Mouse (Mus musculus): ENCODE measurements around the gene Iqcf1. TPM values are rescaled to one million over a fixed set of nuclear protein-coding genes. Genes with fewer than 3 reads are reported as not detected.

Gene Iqcf1
- not detected in 2 replicates for polyA plus RNA-seq (2015; fragmentation: Nextera tagmentation; extraction: Ambion mirVana)

DNA sequence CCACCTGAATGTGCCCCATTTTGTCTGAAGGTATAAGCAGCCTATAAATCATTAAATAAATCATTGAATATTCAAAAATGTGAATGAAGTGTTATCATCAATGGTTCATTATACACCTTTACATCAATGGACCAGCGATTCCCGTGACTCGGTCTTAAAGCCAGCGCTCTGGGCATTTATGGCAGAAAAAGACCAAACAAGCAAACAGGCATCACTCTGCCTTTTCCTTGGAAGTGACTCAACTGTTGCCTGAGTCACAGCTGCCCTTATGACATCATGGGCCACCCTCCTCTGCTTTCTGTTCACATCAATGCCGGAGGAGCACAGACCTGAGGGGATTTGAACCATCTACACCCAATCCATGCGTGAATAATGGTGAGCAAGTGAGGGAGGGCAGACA lies at the start of gene Iqcf1:
Gene Iqcf1 (plus strand): TSS at position 301 of the 400 bp plus-strand sequence.
- H3K9me3 ChIP-seq (ENCODE audit: control insufficient read depth, low read length): no peaks in the 10 kb centered on the region
- no peak within 1 kb of the TSS for H3K27ac ChIP-seq (replicated peaks)
- H3K4me1 ChIP-seq (replicated peaks; ENCODE audit: control insufficient read depth, insufficient read depth): no peaks in the 10 kb centered on the region
- no peaks in the 10 kb centered on the region for H3K27me3 ChIP-seq (ENCODE audit: control insufficient read depth, insufficient read depth, low read length)
- no peak within 1 kb of the TSS for H3K4me2 ChIP-seq (replicated peaks; ENCODE audit: low read depth)
- H3K4me3 ChIP-seq (ENCODE audit: low read depth, low read length): no peak within 1 kb of the TSS
- WGBS: 91% methylated on average over 6 of the region's 6 CpGs
- TF ChIP-seq EP300 (optimal IDR thresholded peaks at IDR 0.05) (no peak), CTCF (IDR thresholded peaks at IDR 0.05; ENCODE audit: low read depth) (no peak)
- DNase-seq (ENCODE audit: low spot score) (no peak), ATAC-seq (ENCODE audit: low FRiP score, low TSS enrichment) (no peak)
- no peaks in the 10 kb centered on the region for H3K36me3 ChIP-seq (ENCODE audit: control insufficient read depth, insufficient read depth, low read length)
- H3K9ac ChIP-seq (ENCODE audit: low read length): no peak within 1 kb of the TSS

DNA sequence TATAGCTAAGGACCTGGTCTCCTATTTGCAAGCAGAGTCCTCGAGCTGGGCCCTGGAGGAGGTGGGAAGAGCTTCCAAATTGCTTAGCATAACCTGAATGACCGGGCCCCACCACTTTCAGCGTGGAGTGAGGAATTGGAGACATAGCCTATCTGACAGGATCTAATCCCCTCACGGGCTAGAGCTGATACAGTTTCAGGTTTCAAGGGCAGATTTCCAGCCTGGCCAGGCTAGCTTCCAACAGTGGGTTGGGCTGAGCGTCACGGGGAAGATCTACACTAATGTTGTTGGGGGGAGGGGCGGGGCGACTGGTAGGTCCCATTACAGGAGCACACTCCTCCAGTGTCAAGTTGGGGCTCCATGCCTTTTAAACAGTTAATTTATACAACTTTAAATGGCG lies 49.1 kb upstream of the Iqcf1 start:
- Histone ChIP-seq H3K9me3 (ENCODE audit: control insufficient read depth, low read length) (no peaks in the 10 kb centered on the region), H3K4me1 (replicated peaks; ENCODE audit: control insufficient read depth, insufficient read depth) (peaks cover 27% of the 10 kb centered on the region), H3K27me3 (ENCODE audit: control insufficient read depth, insufficient read depth, low read length) (no peaks in the 10 kb centered on the region), H3K4me3 (ENCODE audit: low read depth, low read length) (no peak overlapping the region), H3K4me2 (replicated peaks; ENCODE audit: low read depth) (peak overlapping the region; percentile 20), H3K9ac (ENCODE audit: low read length) (no peak overlapping the region), H3K36me3 (ENCODE audit: control insufficient read depth, insufficient read depth, low read length) (no peaks in the 10 kb centered on the region), H3K27ac (replicated peaks) (no peak overlapping the region)
- DNase-seq (ENCODE audit: low spot score) (peak; percentile 66), ATAC-seq (ENCODE audit: low FRiP score, low TSS enrichment) (no peak)
- no peak for TF ChIP-seq EP300 (optimal IDR thresholded peaks at IDR 0.05)
- no peak for TF ChIP-seq CTCF (IDR thresholded peaks at IDR 0.05; ENCODE audit: low read depth)
- 6% methylated on average over 9 of the region's 9 CpGs for WGBS

DNA sequence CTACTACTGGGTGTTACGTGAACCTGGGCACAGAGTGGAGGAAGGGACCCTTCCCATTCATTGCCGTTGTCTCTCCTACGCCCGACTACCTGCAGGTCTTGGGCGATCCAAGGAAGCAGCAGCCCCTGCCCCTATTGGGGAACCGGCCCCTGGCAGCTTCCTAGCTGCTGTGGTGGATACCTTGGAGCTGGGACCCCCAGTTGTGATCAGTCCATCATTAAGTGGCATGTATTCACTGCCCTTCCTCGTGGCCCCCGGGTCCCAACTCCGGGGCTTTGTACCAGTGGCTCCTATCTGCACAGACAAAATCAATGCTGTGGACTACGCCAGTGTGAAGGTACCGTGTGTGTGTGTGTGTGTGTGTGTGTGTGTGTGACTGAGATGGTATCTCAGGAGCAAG lies 48.5 kb upstream of the Iqcf1 start:
- Histone ChIP-seq H3K36me3 (ENCODE audit: control insufficient read depth, insufficient read depth, low read length) (no peaks in the 10 kb centered on the region), H3K27ac (replicated peaks) (no peak overlapping the region), H3K9me3 (ENCODE audit: control insufficient read depth, low read length) (no peaks in the 10 kb centered on the region), H3K4me1 (replicated peaks; ENCODE audit: control insufficient read depth, insufficient read depth) (peaks cover 28% of the 10 kb centered on the region), H3K4me3 (ENCODE audit: low read depth, low read length) (no peak overlapping the region), H3K9ac (ENCODE audit: low read length) (no peak overlapping the region), H3K4me2 (replicated peaks; ENCODE audit: low read depth) (no peak overlapping the region), H3K27me3 (ENCODE audit: control insufficient read depth, insufficient read depth, low read length) (no peaks in the 10 kb centered on the region)
- TF ChIP-seq CTCF (IDR thresholded peaks at IDR 0.05; ENCODE audit: low read depth) (no peak), EP300 (optimal IDR thresholded peaks at IDR 0.05) (no peak)
- WGBS: 66% methylated on average over 11 of the region's 11 CpGs
- DNase-seq (ENCODE audit: low spot score): no peak
- ATAC-seq (ENCODE audit: low FRiP score, low TSS enrichment): no peak

DNA sequence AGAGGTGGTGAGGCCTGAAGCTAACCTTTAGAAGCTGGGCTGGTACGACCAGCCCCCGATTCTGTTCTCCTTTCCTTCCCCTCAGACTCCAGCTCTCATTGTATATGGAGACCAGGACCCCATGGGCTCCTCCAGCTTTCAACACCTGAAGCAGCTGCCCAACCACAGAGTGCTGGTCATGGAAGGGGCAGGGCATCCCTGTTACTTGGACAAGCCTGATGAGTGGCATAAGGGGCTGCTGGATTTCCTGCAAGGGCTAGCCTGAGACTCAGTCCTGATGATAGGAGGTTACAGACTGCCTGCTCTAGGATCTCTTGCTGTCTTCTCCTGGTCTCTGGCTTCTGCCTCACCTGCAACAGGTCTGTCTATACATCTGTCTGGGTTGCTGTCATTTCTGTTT lies 47.9 kb upstream of the Iqcf1 start:
- no peak for TF ChIP-seq CTCF (IDR thresholded peaks at IDR 0.05; ENCODE audit: low read depth)
- TF ChIP-seq EP300 (optimal IDR thresholded peaks at IDR 0.05): no peak
- 60% methylated on average over 2 of the region's 2 CpGs for whole genome bisulfite sequencing
- H3K9me3 ChIP-seq (ENCODE audit: control insufficient read depth, low read length): no peaks in the 10 kb centered on the region
- no peak overlapping the region for H3K4me3 ChIP-seq (ENCODE audit: low read depth, low read length)
- ATAC-seq (ENCODE audit: low FRiP score, low TSS enrichment) (no peak), DNase-seq (ENCODE audit: low spot score) (no peak)
- no peak overlapping the region for H3K27ac ChIP-seq (replicated peaks)
- no peaks in the 10 kb centered on the region for H3K36me3 ChIP-seq (ENCODE audit: control insufficient read depth, insufficient read depth, low read length)
- H3K27me3 ChIP-seq (ENCODE audit: control insufficient read depth, insufficient read depth, low read length): no peaks in the 10 kb centered on the region
- peaks cover 29% of the 10 kb centered on the region for H3K4me1 ChIP-seq (replicated peaks; ENCODE audit: control insufficient read depth, insufficient read depth)
- H3K4me2 ChIP-seq (replicated peaks; ENCODE audit: low read depth): no peak overlapping the region
- H3K9ac ChIP-seq (ENCODE audit: low read length): no peak overlapping the region

DNA sequence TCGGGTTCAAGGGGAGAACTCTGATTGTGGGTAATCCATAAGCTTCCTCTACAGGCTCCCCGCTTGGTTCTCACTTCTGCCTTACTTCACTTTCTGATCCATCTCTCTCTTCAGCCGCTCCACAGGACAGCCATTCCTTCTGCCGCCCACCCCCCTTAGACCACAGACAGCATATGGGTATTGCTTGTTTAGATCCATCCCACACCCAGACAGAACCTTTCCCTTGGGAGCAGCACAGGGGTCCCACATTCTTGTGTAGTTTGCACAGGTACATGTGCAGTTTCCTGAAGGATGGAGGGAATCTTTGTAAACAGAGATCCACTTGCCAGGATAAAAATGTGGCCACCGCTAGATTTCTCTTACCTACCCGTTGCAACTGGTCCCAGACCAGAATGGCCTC lies 47.4 kb upstream of the Iqcf1 start:
- no peak overlapping the region for H3K4me2 ChIP-seq (replicated peaks; ENCODE audit: low read depth)
- WGBS: 57% methylated on average over 6 of the region's 6 CpGs

DNA sequence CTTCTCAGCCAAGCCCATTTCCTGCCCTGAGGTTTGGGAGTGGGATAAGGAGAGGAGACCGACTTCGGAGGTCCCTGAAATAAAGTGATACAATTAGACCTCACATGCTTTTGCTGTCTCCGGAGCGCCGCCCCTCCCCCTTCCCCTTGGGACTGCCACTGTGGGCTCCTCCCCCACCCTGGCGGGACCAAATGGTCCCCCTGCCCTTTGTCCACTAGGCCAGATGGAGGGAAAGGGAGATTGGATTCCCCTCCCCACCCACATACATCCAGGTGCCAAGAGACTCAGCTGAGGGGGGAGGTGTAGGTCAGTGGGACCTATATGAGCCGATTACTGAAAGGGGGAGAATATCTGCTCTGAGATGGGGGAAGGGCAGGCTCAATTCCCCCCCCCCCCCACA lies 46.9 kb upstream of the Iqcf1 start:
- DNase-seq (ENCODE audit: low spot score) (no peak), ATAC-seq (ENCODE audit: low FRiP score, low TSS enrichment) (no peak; the same call in 1 of the 2 replicates)
- no peaks in the 10 kb centered on the region for H3K27me3 ChIP-seq (ENCODE audit: control insufficient read depth, insufficient read depth, low read length)
- no peak overlapping the region; the same call in 1 of the 2 replicates for H3K9ac ChIP-seq (ENCODE audit: low read length)
- peaks cover 28% of the 10 kb centered on the region for H3K4me1 ChIP-seq (replicated peaks; ENCODE audit: control insufficient read depth, insufficient read depth)
- H3K4me3 ChIP-seq (ENCODE audit: low read depth, low read length): peak overlapping the region; percentile 61
- H3K4me2 ChIP-seq (replicated peaks; ENCODE audit: low read depth): peak overlapping the region; percentile 78
- H3K9me3 ChIP-seq (ENCODE audit: control insufficient read depth, low read length): no peaks in the 10 kb centered on the region
- 21% methylated on average over 7 of the region's 7 CpGs for WGBS
- no peak overlapping the region for H3K27ac ChIP-seq (replicated peaks)
- no peaks in the 10 kb centered on the region for H3K36me3 ChIP-seq (ENCODE audit: control insufficient read depth, insufficient read depth, low read length)
- no peak for TF ChIP-seq CTCF (IDR thresholded peaks at IDR 0.05; ENCODE audit: low read depth)
- TF ChIP-seq EP300 (optimal IDR thresholded peaks at IDR 0.05): no peak

More for the DNA sequence above, 47.4 kb upstream of the Iqcf1 start:
- no peak for ATAC-seq (ENCODE audit: low FRiP score, low TSS enrichment)
- DNase-seq (ENCODE audit: low spot score): no peak
- no peaks in the 10 kb centered on the region for H3K9me3 ChIP-seq (ENCODE audit: control insufficient read depth, low read length)
- H3K27me3 ChIP-seq (ENCODE audit: control insufficient read depth, insufficient read depth, low read length): no peaks in the 10 kb centered on the region
- no peak overlapping the region for H3K9ac ChIP-seq (ENCODE audit: low read length)
- no peak overlapping the region for H3K4me3 ChIP-seq (ENCODE audit: low read depth, low read length)
- no peak for TF ChIP-seq CTCF (IDR thresholded peaks at IDR 0.05; ENCODE audit: low read depth)
- no peak for TF ChIP-seq EP300 (optimal IDR thresholded peaks at IDR 0.05)
- no peak overlapping the region for H3K27ac ChIP-seq (replicated peaks)
- H3K36me3 ChIP-seq (ENCODE audit: control insufficient read depth, insufficient read depth, low read length): no peaks in the 10 kb centered on the region
- peaks cover 29% of the 10 kb centered on the region for H3K4me1 ChIP-seq (replicated peaks; ENCODE audit: control insufficient read depth, insufficient read depth)
